Mouse (Mus musculus) embryo, embryonic 10.5 days (tissue): ENCODE data around the gene Tac4.

Source experiments
- DNase-seq: peaks from one replicate; pipeline ENCODE4 v3.0.0-alpha.2; 2015; ENCODE audit warnings: low spot score

The Tac4 gene

GRCm38 (mm10) chr11:95315215-95315955 is 54.1 kb downstream of the Tac4 start:
- DNase-seq, result no peak

- no peak for DNase-seq
These were observed 56.8 kb downstream of the Tac4 start for GRCm38 (mm10) chr11:95318116-95318515.
